In the genomic region with DNA sequence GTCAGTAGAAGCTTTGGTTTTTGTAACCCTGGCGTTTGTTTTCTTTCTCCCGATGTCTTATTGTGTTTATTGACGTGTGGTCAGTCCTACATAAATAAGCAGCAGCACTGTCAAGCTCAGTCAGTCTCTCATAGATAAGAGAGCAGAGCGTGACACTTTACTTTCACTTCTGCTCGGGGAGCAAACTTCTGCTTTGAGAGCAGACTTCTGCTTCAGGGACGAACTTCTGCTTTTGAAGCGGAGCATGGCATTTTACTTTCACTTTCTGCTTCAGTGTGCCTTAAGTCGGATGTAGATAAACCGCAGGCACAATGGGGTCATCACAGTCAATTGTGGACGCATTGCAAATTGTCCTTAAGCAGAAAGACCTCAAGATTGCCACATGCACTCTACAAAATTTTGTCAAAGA, we compare ENCODE assay signal across 9 mouse cellular contexts.
A peak's percentile ranks its signal among the peaks of the same experiment; 100 is the strongest.
DNase-seq lines count a peak whose midpoint lies in the region; ATAC-seq and TF ChIP-seq lines count a peak whose summit lies in the region.
"Had no signal": no experiment of that assay in that cellular context is flagged by ENCODE, and none has a peak within 500 bp of the region (broad histone marks: within the 10 kb centered on the region; RNA-seq: fewer than 3 reads in every experiment).

No protein-coding gene starts in this region.

- H3K9ac ChIP-seq in neural tube, embryonic 15.5 days (replicated peaks), result no peak overlapping the region
- no peak overlapping the region for H3K9ac ChIP-seq in forebrain, postnatal 0 days
- H3K9ac ChIP-seq in hindbrain, embryonic 14.5 days, result no peak overlapping the region
- H3K9ac ChIP-seq: limb, embryonic 12.5 days had no signal

- peak; percentile 88 for DNase-seq in CD4-positive helper T cell, adult 2 months (ENCODE audit: low read depth, low spot score)
- DNase-seq in NIH3T3 (ENCODE audit: low read depth), result peak; percentile 11
- no peak for DNase-seq in Muller cell, postnatal 12 days (ENCODE audit: inconsistent ontology term)
- DNase-seq in forebrain, postnatal 0 days, result no peak
- DNase-seq in hindbrain, embryonic 14.5 days (ENCODE audit: low spot score), result no peak

- no peak for TF ChIP-seq CTCF in forebrain, postnatal 0 days (IDR thresholded peaks at IDR 0.05; ENCODE audit: low read depth)

- H3K4me2 ChIP-seq in neural tube, embryonic 15.5 days, result no peak overlapping the region
- no peak overlapping the region for H3K4me2 ChIP-seq in forebrain, postnatal 0 days (ENCODE audit: low read depth)
- no peak overlapping the region for H3K4me2 ChIP-seq in hindbrain, embryonic 14.5 days (replicated peaks)
- H3K4me2 ChIP-seq: limb, embryonic 12.5 days had no signal

- no peak overlapping the region for H3K27ac ChIP-seq in neural tube, embryonic 15.5 days (replicated peaks)
- no peak overlapping the region for H3K27ac ChIP-seq in forebrain, postnatal 0 days (ENCODE audit: low read depth, low read length)
- no peak overlapping the region for H3K27ac ChIP-seq in hindbrain, embryonic 14.5 days
- H3K27ac ChIP-seq: limb, embryonic 12.5 days had no signal

- H3K36me3 ChIP-seq in neural tube, embryonic 15.5 days, result no peaks in the 10 kb centered on the region
- no peaks in the 10 kb centered on the region for H3K36me3 ChIP-seq in forebrain, postnatal 0 days (ENCODE audit: insufficient read depth)
- H3K36me3 ChIP-seq in hindbrain, embryonic 14.5 days (replicated peaks; ENCODE audit: control insufficient read depth, insufficient read depth), result no peaks in the 10 kb centered on the region
- H3K36me3 ChIP-seq: limb, embryonic 12.5 days had no signal

- no peaks in the 10 kb centered on the region for H3K27me3 ChIP-seq in neural tube, embryonic 15.5 days (replicated peaks)
- no peaks in the 10 kb centered on the region for H3K27me3 ChIP-seq in forebrain, postnatal 0 days (ENCODE audit: insufficient read depth, low read length)
- no peaks in the 10 kb centered on the region for H3K27me3 ChIP-seq in hindbrain, embryonic 14.5 days (ENCODE audit: control insufficient read depth, insufficient read depth, low read length)
- H3K27me3 ChIP-seq: limb, embryonic 12.5 days had no signal

- H3K9me3 ChIP-seq in neural tube, embryonic 15.5 days (replicated peaks), result 0 out of 2 replicates have a peak, but pooled peaks cover 4% of the 10 kb centered on the region
- H3K9me3 ChIP-seq in forebrain, postnatal 0 days (ENCODE audit: low read length), result no peaks in the 10 kb centered on the region
- H3K9me3 ChIP-seq in hindbrain, embryonic 14.5 days (ENCODE audit: control insufficient read depth, low read length), result 0 out of 2 replicates have a peak, but pooled peaks cover 6% of the 10 kb centered on the region

- H3K4me1 ChIP-seq in neural tube, embryonic 15.5 days, result no peaks in the 10 kb centered on the region
- no peaks in the 10 kb centered on the region for H3K4me1 ChIP-seq in forebrain, postnatal 0 days (ENCODE audit: insufficient read depth)
- no peaks in the 10 kb centered on the region for H3K4me1 ChIP-seq in hindbrain, embryonic 14.5 days (replicated peaks; ENCODE audit: control insufficient read depth, insufficient read depth, low read length)
- H3K4me1 ChIP-seq: limb, embryonic 12.5 days had no signal

- 91% methylated on average over 10 of the region's 10 CpGs for whole genome bisulfite sequencing in neural tube, embryonic 15.5 days
- WGBS in forebrain, postnatal 0 days, result 92% methylated on average over 10 of the region's 10 CpGs
- 92% methylated on average over 10 of the region's 10 CpGs for WGBS in hindbrain, embryonic 14.5 days

- ATAC-seq in hematopoietic stem cell, adult 5-6 weeks (replicated peaks in 1 of 2; ENCODE audit: insufficient read depth in 1 of 2, low FRiP score in 2 of 2, low TSS enrichment in 1 of 2, low read depth in 1 of 2, poor library complexity in 2 of 2, severe bottlenecking in 2 of 2), result peak; percentile 94 to 98
- peak; percentile 92 for ATAC-seq in monocyte, adult 5-6 weeks (replicated peaks; ENCODE audit: insufficient number of reproducible peaks, low FRiP score, low TSS enrichment, poor library complexity, severe bottlenecking)
- ATAC-seq in neural tube, embryonic 15.5 days (ENCODE audit: low FRiP score), result no peak
- no peak for ATAC-seq in forebrain, postnatal 0 days
- no peak for ATAC-seq in hindbrain, embryonic 14.5 days (ENCODE audit: low FRiP score)

- no peak overlapping the region for H3K4me3 ChIP-seq in neural tube, embryonic 15.5 days (replicated peaks)
- H3K4me3 ChIP-seq in forebrain, postnatal 0 days (ENCODE audit: low read depth, low read length), result no peak overlapping the region
- H3K4me3 ChIP-seq in hindbrain, embryonic 14.5 days (replicated peaks; ENCODE audit: low read length), result no peak overlapping the region
- H3K4me3 ChIP-seq: limb, embryonic 12.5 days had no signal

Comparison
In these comparisons a context has a peak if more than half of its experiments do, and no peak if none do; other contexts are left out.
1. DNase-seq: peak in CD4-positive helper T cell, adult 2 months (single experiment) and NIH3T3 (single experiment); none in Muller cell, postnatal 12 days (single experiment), forebrain, postnatal 0 days (single experiment) and hindbrain, embryonic 14.5 days (single experiment).
2. ATAC-seq: peak in hematopoietic stem cell, adult 5-6 weeks (2 of 2) and monocyte, adult 5-6 weeks (single experiment); none in neural tube, embryonic 15.5 days (single experiment), forebrain, postnatal 0 days (single experiment) and hindbrain, embryonic 14.5 days (single experiment).